Comparison of ENCODE assay signal across 19 mouse cellular contexts in genomic region chr16:72786636-72787035, GRCm38 (mm10).
"Had no signal": no experiment of that assay in that cellular context is flagged by ENCODE, and none has a peak within 500 bp of the region (broad histone marks: within the 10 kb centered on the region; RNA-seq: fewer than 3 reads in every experiment).

No protein-coding gene starts in this region.

- H3K4me3 ChIP-seq: liver, embryonic 13.5 days; liver, embryonic 15.5 days; lung, embryonic 15.5 days; megakaryocyte, embryonic 14.5 days; midbrain, embryonic 13.5 days; neural tube, embryonic 12.5 days; stomach, embryonic 15.5 days had no signal

- H3K9ac ChIP-seq: liver, embryonic 13.5 days; liver, embryonic 15.5 days; liver, postnatal 0 days; lung, embryonic 15.5 days; midbrain, embryonic 13.5 days; neural tube, embryonic 12.5 days; stomach, embryonic 15.5 days had no signal

- H3K36me3 ChIP-seq: liver, embryonic 13.5 days; liver, embryonic 15.5 days; lung, embryonic 15.5 days; midbrain, embryonic 13.5 days; neural tube, embryonic 12.5 days; stomach, embryonic 15.5 days had no signal

- H3K9me3 ChIP-seq: liver, embryonic 13.5 days; liver, embryonic 15.5 days; lung, embryonic 15.5 days; midbrain, embryonic 13.5 days; neural tube, embryonic 12.5 days; stomach, embryonic 15.5 days had no signal

- H3K27ac ChIP-seq: liver, embryonic 13.5 days; liver, embryonic 15.5 days; lung, embryonic 15.5 days; macrophage; neural tube, embryonic 12.5 days; stomach, embryonic 15.5 days; stomach, postnatal 0 days had no signal

- DNase-seq: liver, embryonic 13.5 days; liver, postnatal 0 days; lung, adult 2 months; lung, postnatal 14 days; lung, postnatal 36 days; right cerebral cortex, postnatal 14 days; thymus, adult 2 months; thymus, postnatal 25 days; thymus, postnatal 4 days had no signal

- H3K27me3 ChIP-seq: liver, embryonic 13.5 days; liver, embryonic 15.5 days; lung, embryonic 15.5 days; megakaryocyte, embryonic 14.5 days; midbrain, embryonic 13.5 days; neural tube, embryonic 12.5 days; stomach, embryonic 15.5 days had no signal

- H3K4me2 ChIP-seq: liver, embryonic 13.5 days; liver, embryonic 15.5 days; lung, embryonic 15.5 days; midbrain, embryonic 13.5 days; neural tube, embryonic 12.5 days; stomach, embryonic 15.5 days had no signal

- ATAC-seq: liver, postnatal 0 days; lung, postnatal 0 days; midbrain, embryonic 13.5 days; midbrain, embryonic 16.5 days had no signal

- H3K4me1 ChIP-seq: liver, embryonic 13.5 days; liver, embryonic 15.5 days; megakaryocyte, embryonic 14.5 days; stomach, embryonic 15.5 days had no signal
